Mouse (Mus musculus): ENCODE measurements around the gene Lag3. TPM values are rescaled to one million over a fixed set of nuclear protein-coding genes. Genes with fewer than 3 reads are reported as not detected.

The Lag3 gene
- total and polyA plus RNA-seq, 3 experiments: 0.52 to 2.0 (median 1.2) TPM

GRCm38 (mm10) chr6:124890997-124891396 lies 20.5 kb downstream of the Lag3 start:
- no peak overlapping the region for H3K9ac ChIP-seq (ENCODE audit: insufficient read depth, low read depth)
- H3K4me3 ChIP-seq (replicated peaks in 1 of 3; ENCODE audit: low read depth in 2 of 3, low read length in 2 of 3, poor library complexity in 1 of 3): no peak overlapping the region
- H3K4me2 ChIP-seq (ENCODE audit: insufficient read depth, low read depth, poor library complexity, severe bottlenecking): no peak overlapping the region
- in situ Hi-C loops (cut with MboI; ENCODE audit: low pct_ligation_motif_present, low pct_unique_long_range_greater_than_20kb, low sequenced_read_pairs): no loop called here
- dilution Hi-C loops (cut with MboI; ENCODE audit: extremely low pct_ligation_motif_present, extremely low pct_unique_long_range_greater_than_20kb, low sequenced_read_pairs): no loop called here
- peaks cover 3% of the 10 kb centered on the region for H3K9me3 ChIP-seq (replicated peaks; ENCODE audit: low read length)
- H3K27ac ChIP-seq (ENCODE audit: insufficient read depth, low read depth): no peak overlapping the region
- TF ChIP-seq MAFK (IDR thresholded peaks at IDR 0.05; ENCODE audit: insufficient replicate concordance, low read length) (peak; percentile 66; the same call in 1 of the 2 replicates), GABPA (IDR thresholded peaks at IDR 0.05; ENCODE audit: insufficient replicate concordance, low read depth, low read length) (no peak)
- peaks cover 5 to 49% of the 10 kb centered on the region in 2 experiments for H3K4me1 ChIP-seq (ENCODE audit: control insufficient read depth in 1 of 2, insufficient read depth in 2 of 2)
- no peaks in the 10 kb centered on the region for H3K36me3 ChIP-seq (replicated peaks in 1 of 2; ENCODE audit: control insufficient read depth in 1 of 2, insufficient read depth in 1 of 2, low read length in 1 of 2)
- DNase-seq (ENCODE audit: extremely low read depth): no peak
- no peaks in the 10 kb centered on the region for H3K79me2 ChIP-seq (replicated peaks; ENCODE audit: control insufficient read depth, extremely low read depth, insufficient read depth, poor library complexity, severe bottlenecking)
- H3K27me3 ChIP-seq (replicated peaks): no peaks in the 10 kb centered on the region

GRCm38 (mm10) chr6:124888555-124889125 lies 22.9 kb downstream of the Lag3 start:
- H3K9me3 ChIP-seq (replicated peaks; ENCODE audit: low read length): peaks cover 3% of the 10 kb centered on the region
- in situ Hi-C loops (cut with MboI; ENCODE audit: low pct_ligation_motif_present, low pct_unique_long_range_greater_than_20kb, low sequenced_read_pairs) (no loop called here), dilution Hi-C loops (cut with MboI; ENCODE audit: extremely low pct_ligation_motif_present, extremely low pct_unique_long_range_greater_than_20kb, low sequenced_read_pairs) (no loop called here)
- H3K79me2 ChIP-seq (replicated peaks; ENCODE audit: control insufficient read depth, extremely low read depth, insufficient read depth, poor library complexity, severe bottlenecking): no peaks in the 10 kb centered on the region
- peaks cover 2 to 28% of the 10 kb centered on the region in 2 experiments; a peak in 3 of 4 replicates for H3K4me1 ChIP-seq (ENCODE audit: control insufficient read depth in 1 of 2, insufficient read depth in 2 of 2)
- no peaks in the 10 kb centered on the region for H3K27me3 ChIP-seq (replicated peaks)
- no peaks in the 10 kb centered on the region for H3K36me3 ChIP-seq (replicated peaks in 1 of 2; ENCODE audit: control insufficient read depth in 1 of 2, insufficient read depth in 1 of 2, low read length in 1 of 2)
- H3K4me3 ChIP-seq (replicated peaks in 1 of 3; ENCODE audit: low read depth in 2 of 3, low read length in 2 of 3, poor library complexity in 1 of 3): no peak overlapping the region
- TF ChIP-seq ETS1 (conservative IDR thresholded peaks at IDR 0.05; ENCODE audit: low read depth, low read length): no peak
- TF ChIP-seq E2F4 (IDR thresholded peaks at IDR 0.05; ENCODE audit: insufficient replicate concordance, low read depth, low read length): no peak
- no peak for TF ChIP-seq BHLHE40 (IDR thresholded peaks at IDR 0.05; ENCODE audit: low read depth, low read length)
- no peak for TF ChIP-seq NRF1 (IDR thresholded peaks at IDR 0.05; ENCODE audit: low read depth, low read length)
- TF ChIP-seq UBTF (IDR thresholded peaks at IDR 0.05; ENCODE audit: low read depth, low read length): no peak
- TF ChIP-seq USF2 (conservative IDR thresholded peaks at IDR 0.05; ENCODE audit: low read depth, low read length): no peak
- TF ChIP-seq POLR2AphosphoS2 (IDR thresholded peaks at IDR 0.05; ENCODE audit: low read depth, low read length): no peak
- TF ChIP-seq CHD1 (IDR thresholded peaks at IDR 0.05; ENCODE audit: low read depth, low read length): no peak
- TF ChIP-seq MAX (IDR thresholded peaks at IDR 0.05; ENCODE audit: low read length): no peak
- no peak overlapping the region for H3K27ac ChIP-seq (ENCODE audit: insufficient read depth, low read depth)
- no peak overlapping the region for H3K4me2 ChIP-seq (ENCODE audit: insufficient read depth, low read depth, poor library complexity, severe bottlenecking)
- no peak for DNase-seq (ENCODE audit: extremely low read depth)
- no peak overlapping the region for H3K9ac ChIP-seq (ENCODE audit: insufficient read depth, low read depth)

- Histone ChIP-seq H3K4me3 (replicated peaks in 1 of 3; ENCODE audit: low read depth in 2 of 3, low read length in 2 of 3, poor library complexity in 1 of 3) (no peak within 1 kb of the TSS), H3K27me3 (replicated peaks) (no peaks in the 10 kb centered on the region), H3K9ac (ENCODE audit: insufficient read depth, low read depth) (no peak within 1 kb of the TSS), H3K79me2 (replicated peaks; ENCODE audit: control insufficient read depth, extremely low read depth, insufficient read depth, poor library complexity, severe bottlenecking) (no peaks in the 10 kb centered on the region), H3K36me3 (replicated peaks in 1 of 2; ENCODE audit: control insufficient read depth in 1 of 2, insufficient read depth in 1 of 2, low read length in 1 of 2) (no peaks in the 10 kb centered on the region), H3K27ac (ENCODE audit: insufficient read depth, low read depth) (no peak within 1 kb of the TSS), H3K9me3 (replicated peaks; ENCODE audit: low read length) (peaks cover 3% of the 10 kb centered on the region), H3K4me2 (ENCODE audit: insufficient read depth, low read depth, poor library complexity, severe bottlenecking) (no peak within 1 kb of the TSS), H3K4me1 (ENCODE audit: control insufficient read depth in 1 of 2, insufficient read depth in 2 of 2) (peaks cover 2 to 24% of the 10 kb centered on the region in 2 experiments; a peak in 3 of 4 replicates)
- dilution Hi-C loops (cut with MboI; ENCODE audit: extremely low pct_ligation_motif_present, extremely low pct_unique_long_range_greater_than_20kb, low sequenced_read_pairs): no loop called here
- in situ Hi-C loops (cut with MboI; ENCODE audit: low pct_ligation_motif_present, low pct_unique_long_range_greater_than_20kb, low sequenced_read_pairs): no loop called here
- no peak for TF ChIP-seq RAD21 (IDR thresholded peaks at IDR 0.05; ENCODE audit: low read depth, low read length)
- DNase-seq (ENCODE audit: extremely low read depth): no peak
Observed at GRCm38 (mm10) chr6:124887986-124888385, 23.5 kb downstream of the Lag3 start, which contains the start of gene Cd4. Gene Cd4, minus strand, starts transcription at chr6:124888221.
